Mouse (Mus musculus) E14TG2a.4 (cell line): ENCODE measurements around the gene Zc3h12a.

Experiments
- CTCF ChIP-seq: conservative IDR thresholded peaks from 2 replicates; pipeline ENCODE4 v1.5.1; 2014; ENCODE audit warnings: low read length
- NANOG ChIP-seq: IDR thresholded peaks from 2 replicates; pipeline ENCODE4 v1.6.1; 2014; ENCODE audit warnings: borderline replicate concordance, low read length, mixed read lengths
- POU5F1 ChIP-seq: IDR thresholded peaks from 2 replicates; pipeline ENCODE4 v1.6.1; 2014; ENCODE audit warnings: low read length, borderline replicate concordance

- TF ChIP-seq CTCF (no peak), NANOG (no peak), POU5F1 (no peak)
Observed at GRCm38 (mm10) chr4:125144211-125144610, 16.6 kb upstream of the Zc3h12a start.
